Mouse (Mus musculus) mouse trophoblast stem cell (cell line): ENCODE data around the gene Exoc6.
"Not testable (repeated sequence)": the region's sequence is repeated elsewhere in the genome, so short reads cannot be mapped to it uniquely, and the experiment has no call there.

ENCODE experiments used
- in situ Hi-C, 2 experiments: fragments of 300-500 bp; cut with MseI, MboI; formaldehyde crosslinking; loops; 2 replicates in 1 of 2; 3 replicates in 1 of 2; pipeline ENCODE4 v1.15.1; 2025

The Exoc6 gene

DNA sequence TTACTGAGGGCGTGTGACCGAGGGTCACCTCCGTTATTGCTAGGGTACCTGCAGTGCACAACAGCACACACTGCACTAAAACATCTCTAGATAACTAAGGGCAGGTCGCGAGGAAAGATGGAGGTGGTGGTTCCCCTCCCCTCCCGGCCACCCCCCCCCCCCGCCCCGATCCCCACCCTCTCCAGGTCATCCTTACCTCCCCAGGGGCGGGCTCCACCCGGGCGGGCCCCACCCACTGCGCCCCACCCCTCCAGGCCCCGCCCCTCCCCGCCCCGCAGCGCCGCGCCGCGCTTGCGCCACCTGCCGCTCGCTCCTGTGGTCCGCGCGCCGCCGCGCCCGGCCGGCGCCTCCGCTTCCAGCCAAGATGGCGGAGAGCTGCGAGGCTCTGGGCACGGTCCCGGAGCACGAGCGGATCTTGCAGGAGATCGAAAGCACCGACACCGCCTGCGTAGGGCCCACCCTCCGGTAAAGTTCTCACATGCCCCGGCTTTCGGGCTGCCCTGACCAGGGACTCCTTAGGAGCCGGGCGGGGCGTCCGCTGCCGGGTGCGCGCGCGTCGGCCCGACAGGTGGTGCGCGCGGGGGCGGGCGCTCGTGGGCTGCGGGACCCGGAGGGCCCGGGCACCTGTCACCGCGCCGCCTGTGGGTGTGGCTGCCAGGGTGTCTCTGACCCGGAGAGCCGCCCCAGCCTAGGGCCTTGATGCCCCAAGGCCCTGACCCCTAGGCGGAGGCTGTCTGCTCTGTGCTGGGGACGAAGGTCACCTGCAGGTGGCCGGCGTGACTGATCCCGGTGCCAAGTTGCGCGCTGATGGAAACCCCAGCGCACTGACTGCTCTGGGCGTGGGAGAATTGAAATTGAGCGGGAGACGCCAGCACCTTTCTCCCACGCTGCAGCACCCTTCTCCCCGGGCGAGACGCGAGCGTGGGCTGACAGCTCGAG lies at the start of gene Exoc6:
TSS of gene Exoc6 (plus strand) at position 318 of the 939 bp plus-strand sequence.
- in situ Hi-C loops, result no loop called here

DNA sequence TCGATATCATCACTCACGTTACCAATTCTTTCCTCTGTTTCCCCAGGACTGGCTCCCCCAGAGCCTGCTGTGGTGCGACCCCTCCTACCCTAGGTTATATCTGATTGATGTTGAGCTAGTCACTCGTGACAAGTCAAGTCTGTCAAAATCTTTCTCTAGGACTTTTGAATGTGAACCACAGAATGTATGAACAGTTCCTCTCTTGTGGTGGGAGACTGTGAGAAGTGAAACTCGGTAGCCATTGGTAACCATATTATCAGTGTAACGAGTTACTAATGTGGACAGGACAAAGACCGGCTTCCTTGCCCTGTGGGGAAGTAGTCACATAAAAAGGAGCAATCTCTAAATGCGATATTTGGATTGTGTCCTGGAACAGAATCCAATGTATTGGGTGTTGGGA lies 47.2 kb upstream of the Exoc6 start:
- in situ Hi-C loops, result no loop called here

DNA sequence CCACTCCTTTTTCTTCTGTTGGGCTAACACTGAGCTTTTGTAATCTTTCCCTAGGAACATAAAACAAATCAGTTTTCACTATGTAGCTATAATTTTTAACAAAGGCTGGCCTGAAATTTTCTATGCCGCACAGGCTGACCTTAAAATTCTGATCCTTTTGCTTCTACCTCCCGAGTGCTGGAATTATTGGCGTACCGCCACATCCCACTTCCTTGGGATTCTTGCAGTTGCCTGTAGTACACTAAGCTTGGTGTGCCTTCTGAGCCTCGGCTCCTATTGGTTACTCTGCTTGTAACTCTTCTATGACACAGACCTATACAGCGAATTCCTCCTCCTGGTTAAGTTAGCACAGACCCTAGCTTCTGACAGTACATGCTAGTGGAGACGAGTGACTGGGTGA lies 44.2 kb upstream of the Exoc6 start:
- in situ Hi-C loops, result no loop called here

DNA sequence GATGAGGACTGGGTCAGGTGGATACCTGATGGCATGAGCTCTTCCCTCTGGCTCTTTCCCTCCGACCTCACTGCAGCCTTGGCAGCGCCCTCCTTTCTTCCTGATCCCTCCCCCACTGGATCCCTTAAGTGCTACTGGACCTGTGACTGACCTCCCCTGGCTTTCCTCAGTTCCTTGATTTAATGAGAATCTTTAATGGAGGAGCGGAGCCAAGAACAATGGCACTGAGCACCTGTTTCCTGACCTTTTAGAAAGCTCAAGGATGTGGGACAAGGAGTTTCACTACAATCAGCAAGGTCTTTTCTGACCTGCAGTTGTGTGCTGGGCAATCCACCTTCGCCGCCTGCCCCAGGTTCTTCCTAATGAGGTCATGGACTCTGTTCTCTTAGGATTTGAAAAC lies 43.6 kb upstream of the Exoc6 start:
- in situ Hi-C loops, result no loop called here

DNA sequence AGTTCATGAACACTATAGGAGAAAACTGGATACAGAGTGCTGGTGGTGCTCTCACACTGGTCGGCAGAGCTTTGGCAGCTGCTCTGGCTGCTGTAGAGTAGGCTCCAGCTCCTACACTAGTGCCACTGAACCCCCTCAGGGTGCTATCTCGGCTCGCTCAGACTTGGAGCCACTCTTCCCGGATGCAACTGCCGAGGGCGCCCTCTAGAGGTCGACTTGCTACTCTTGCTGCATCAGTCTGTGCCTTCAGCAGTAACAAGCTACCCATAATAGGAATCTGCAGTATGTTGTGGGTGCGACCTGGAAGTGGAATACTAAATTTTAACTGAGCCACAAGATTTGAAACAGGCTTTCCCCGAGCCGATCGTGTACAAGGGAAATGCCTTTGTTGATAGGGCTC lies 40.5 kb upstream of the Exoc6 start:
- in situ Hi-C loops, result no loop called here

DNA sequence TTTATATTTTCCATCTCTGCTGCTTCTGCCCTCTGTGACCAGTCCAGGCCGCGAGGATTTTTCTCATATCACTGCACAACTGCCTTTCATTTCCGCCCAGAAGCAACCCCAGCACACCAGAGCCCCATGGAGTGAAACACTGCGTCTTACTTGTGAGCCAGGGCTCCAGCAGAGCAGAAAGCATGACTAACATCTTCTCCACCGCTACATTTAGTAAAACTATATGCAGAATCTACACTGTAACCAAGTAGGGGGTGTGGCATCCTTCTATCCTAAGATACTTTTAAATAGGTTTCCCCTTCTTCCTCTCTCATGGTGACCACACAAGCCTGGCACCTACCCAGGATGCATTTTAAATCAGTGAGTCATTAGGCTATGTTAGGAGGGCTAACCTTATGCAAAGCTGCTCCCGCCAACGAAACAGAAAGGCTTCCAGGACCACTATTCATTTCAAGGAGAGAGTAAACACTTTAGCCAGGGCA lies 35.4 kb upstream of the Exoc6 start:
- in situ Hi-C loops, result no loop called here

DNA sequence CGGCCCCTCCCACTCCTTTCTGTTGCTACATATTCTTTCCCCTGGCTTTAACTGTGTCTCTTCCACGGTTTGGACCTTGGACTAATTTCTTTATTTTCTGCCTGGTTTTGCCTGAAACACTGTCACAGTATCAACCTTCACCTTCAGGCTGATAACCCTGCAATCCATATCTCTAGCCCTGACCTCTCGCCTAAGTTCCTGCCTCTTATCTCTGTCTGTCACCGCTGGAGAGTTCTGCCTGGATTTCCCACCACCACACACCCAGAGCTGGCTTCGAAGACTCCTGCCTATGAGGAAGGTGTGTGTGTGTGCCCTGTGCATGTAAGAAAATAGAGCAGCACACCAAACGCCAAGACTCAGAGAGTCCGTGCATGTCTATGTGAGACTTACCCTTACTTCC lies 32.8 kb upstream of the Exoc6 start:
- in situ Hi-C loops, result no loop called here

DNA sequence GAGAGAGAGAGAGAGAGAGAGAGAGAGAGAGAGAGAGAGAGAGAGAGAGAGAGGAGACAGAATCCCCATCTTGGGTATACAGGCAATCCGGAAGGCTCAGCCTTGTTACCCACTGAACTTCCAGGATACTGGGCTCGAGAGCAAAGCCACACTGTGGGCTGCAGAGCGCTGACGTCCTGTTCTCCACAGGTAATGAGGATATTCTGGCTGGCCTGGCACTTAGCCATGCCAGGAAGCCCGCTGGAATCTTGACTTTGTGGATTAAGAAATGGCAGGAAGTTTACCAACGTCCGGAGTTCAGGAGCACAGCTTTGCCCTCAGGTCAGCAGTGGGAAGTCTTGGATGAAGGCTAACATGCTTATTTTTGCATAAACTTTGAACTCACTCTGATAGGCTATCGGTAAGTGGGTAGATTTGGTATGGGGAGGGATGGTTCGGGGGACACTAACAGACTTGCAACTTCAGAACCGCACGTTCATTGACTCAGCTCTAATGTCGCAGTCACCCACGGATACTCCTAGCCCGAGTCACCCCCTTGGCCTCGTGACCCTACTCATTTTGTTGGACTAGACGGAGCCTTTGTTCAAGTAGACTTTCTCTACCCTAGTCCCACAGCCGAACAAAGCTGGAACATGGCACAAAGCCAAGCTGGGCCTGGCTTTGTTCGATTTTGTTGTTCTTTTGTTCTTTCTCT lies 29.3 kb upstream of the Exoc6 start:
- in situ Hi-C loops, result no loop called here

DNA sequence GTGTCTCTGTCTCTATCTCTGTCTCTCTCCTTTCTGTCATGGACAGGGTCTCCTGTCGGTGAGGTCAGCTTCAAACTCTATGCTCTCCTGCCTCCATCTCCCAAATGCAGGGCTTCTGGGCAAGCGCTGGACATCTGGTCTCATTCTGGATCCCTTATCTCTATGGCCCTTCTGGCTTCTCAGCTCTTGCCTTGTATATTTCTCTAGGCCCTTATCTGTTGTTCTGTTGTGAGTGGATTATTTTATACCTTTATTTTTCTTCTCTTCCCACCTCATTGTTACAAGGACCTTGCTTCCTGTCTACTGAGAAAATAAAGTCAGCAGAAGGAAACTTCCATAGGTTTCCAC lies 28.8 kb upstream of the Exoc6 start:
- in situ Hi-C loops, result no loop called here

DNA sequence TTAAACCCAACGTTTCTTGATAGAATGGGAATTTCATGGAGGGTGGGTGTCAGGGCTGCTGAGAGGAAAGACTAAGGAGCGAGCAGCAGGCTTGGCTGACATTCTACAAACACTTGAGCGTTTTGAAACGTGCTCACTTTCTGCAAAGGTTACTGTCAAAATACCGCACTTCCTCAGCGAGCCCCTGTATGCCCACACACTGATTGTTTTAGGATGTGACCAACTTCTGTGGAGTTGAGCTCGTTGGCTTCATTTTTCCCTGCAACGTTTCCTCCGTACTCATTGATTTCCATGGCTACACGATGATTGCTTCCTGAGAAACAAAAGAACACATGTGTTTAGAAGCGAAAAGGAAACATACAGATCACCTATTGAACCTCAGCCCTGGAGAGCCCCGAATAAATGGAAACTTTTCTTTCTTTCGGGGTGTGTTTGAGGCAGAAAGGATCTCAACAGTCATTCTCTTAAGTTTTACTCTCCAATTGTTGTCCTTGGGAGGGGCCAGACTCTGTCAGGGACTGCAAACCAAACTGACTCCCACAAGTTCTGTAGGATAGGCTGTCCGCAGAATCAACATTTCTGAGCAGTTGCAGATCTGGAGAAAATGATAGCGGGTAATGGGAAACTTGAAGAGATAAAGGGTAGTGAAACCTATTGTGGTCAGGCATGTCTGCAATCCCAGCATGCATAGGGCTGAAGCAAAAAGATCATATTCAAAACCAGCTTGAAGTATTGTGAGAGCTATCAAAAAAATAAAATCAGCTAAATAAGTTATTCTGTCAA lies 26.7 kb upstream of the Exoc6 start:
- in situ Hi-C loops, result no loop called here

DNA sequence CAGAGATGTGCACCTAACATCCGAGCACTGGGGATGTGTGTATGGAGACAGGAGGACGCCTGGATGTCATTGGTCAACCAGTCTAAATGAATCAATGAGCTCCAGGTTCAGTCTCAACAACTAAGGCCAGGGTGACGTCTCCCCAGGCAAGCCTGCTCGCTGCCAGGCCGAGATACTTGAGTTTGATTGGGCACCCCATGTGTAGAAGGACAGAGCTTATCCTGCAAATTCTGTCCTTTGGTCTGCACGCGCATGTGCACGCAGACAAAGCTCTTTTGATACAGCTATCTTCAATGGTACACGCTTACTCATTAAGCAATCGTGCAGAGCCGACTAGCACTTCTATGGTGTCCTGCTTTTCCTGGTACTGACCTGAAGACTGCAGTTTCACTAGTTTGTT lies 24.3 kb upstream of the Exoc6 start:
- in situ Hi-C loops, result no loop called here

DNA sequence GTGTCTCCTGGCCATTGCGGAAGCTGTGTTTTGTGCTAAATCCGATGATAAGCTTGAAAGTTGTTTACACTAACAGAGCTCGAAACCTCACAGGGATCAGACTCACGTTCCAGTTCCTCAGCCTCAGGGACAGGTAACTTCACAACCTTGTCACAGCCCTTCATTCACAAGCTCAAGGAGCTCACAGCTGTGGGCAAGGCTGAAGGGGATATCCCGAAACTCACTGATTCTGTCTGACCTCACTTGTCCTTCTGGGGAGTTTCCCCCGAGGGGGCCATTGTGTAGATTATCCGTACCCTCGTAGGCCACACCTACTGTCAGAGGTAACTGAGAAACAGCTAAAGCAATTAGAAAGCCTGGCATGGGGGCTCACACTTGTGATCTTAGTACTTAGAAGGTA lies 23.4 kb upstream of the Exoc6 start:
- in situ Hi-C loops, result no loop called here

DNA sequence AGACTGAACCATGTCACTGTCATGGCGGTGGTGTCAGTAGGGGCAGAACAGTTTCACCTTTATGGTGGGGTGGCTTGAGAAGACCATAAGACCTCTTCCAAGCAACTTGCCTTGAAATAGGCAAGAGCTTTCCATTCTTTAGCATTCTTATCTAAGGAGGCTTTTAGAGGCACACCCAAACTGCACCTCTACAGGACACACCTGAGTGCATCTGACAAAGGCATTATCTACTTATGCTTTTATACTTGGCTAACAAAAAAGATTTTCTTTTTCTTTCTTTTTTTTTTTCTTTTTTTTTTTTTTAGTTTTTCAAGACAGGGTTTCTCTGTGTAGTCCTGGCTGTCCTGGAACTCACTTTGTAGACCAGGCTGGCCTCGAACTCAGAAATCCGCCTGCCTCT lies 22.5 kb upstream of the Exoc6 start:
- in situ Hi-C loops, result not testable (repeated sequence)

DNA sequence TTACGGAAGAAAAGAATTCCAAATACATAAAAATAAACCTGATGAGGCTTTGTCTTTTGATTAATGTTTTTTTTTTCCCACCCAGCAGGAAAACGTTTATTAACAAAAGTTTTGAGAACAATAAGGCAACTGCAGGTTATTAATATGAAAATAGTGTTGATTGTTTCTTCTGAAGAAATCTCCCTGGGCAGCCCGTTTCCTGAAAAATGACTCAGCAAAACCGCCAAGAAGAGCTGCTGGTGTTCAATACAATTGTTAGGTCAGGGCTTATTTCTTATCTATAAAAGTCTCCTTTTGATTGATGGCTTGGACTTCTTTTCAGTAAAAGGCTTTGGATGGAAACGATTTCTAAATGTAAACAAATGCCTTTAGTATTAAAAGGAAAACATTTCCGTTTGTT lies 21.6 kb upstream of the Exoc6 start:
- in situ Hi-C loops, result no loop called here

DNA sequence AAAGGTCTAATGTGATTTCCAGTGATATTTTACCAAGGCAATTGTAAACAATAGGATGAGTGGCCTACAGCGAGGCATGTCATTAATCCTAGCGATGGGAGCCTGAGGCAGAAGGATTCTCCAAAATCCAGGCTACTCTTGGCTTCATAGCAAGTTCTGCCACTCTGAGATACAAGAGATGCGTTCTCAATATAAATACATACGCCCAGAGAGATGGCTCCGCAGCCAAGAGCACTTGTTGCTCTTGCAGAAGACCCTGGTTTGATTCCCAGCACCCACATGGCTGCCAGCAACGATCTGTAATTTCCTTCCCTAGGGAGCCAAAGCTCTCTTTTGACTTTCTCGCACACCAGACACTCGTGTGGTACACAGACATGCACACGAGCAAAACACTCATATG lies 20.9 kb upstream of the Exoc6 start:
- in situ Hi-C loops, result no loop called here

DNA sequence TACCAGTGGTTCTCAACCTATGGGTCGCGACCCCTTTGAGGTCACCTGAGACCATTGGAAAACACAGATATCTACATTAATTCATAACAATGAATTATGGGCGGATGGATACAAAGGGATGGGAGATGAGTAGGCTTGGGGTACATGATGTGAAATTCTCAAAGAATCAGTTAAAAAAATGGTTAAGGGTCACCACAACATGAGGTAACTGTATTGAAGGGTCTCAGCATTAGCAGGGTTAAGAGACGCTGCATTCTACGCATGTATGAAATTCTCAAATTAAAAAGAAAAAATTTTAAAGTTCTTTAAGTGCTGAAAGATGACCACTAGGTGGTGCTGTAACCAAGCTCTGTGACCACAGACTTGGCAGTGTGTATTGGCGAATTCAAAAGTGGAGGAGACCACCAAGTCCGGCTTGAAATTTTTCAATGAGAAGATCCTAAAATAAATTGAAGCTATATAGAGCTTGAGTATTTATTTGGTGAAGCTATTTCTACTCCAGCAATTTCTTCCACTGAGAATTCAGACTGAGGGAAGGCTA lies 20.2 kb upstream of the Exoc6 start:
- in situ Hi-C loops, result no loop called here

DNA sequence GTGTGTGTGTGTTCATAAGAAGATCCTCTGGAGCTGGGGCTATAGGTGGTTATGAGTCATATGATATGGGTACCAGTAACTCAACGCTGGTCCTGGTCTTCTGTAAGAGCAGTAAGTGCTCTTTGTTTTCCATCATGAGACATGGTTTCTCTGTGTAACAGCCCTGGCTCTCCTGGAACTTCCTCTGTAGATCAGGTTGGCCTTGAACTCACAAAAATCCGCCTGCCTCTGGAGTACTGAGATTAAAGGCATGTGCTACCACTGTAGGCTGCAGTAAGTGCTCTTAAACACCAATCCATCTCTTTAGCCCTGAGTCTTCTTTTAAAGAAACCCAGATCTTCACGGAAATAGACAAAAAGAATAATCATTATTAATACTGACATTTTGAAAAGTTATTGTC lies 19.6 kb upstream of the Exoc6 start:
- in situ Hi-C loops, result no loop called here

DNA sequence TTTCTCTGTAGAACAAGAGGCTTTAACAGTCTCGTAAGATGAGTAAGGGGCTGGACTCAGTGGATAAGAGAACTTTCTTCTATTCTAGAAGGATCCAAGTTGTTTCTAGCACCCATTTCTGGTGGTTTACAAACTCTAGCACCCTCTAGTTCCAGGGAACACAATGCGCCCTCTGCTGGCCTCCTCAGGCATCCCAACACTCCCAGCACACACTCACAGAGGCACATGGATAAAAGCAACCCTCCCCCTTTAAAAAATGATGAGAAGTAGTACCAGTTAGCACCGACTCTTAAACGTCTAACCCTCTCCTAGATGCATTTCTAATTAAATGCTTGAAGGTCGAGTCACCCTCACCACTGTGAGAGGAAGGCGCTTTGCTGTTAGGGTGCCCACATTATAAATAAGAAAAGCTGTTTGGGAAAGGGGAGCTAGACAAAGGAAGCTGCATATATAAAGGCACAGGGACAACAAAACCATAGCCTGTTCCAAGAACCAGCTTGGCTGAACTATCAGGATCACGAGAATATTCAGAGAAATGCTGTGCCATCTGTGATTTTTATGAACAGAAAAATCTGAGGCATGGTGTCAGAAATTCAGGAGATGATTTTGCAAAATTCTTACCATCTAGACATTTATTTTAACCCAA lies 18.9 kb upstream of the Exoc6 start:
- in situ Hi-C loops, result no loop called here

DNA sequence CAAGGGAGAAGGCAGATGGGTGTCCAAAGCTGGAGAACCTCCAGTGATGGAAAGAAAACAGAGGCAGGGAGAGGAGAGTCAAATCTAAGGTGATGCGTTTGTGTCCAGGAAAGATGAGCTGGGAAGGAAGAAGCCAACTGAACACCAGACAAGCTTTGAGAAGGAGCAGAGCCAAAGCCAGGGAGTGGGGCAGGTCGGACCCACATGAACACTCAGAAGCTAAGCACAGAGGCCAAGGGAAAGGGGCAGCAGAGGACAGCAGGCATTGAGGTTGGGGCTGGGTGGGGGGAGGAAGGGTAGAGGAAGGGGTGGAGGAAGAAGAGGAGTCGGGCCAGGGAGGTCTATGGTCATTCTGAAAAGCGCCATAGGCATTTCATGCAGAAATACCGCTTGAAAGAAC lies 17.0 kb upstream of the Exoc6 start:
- in situ Hi-C loops, result no loop called here

DNA sequence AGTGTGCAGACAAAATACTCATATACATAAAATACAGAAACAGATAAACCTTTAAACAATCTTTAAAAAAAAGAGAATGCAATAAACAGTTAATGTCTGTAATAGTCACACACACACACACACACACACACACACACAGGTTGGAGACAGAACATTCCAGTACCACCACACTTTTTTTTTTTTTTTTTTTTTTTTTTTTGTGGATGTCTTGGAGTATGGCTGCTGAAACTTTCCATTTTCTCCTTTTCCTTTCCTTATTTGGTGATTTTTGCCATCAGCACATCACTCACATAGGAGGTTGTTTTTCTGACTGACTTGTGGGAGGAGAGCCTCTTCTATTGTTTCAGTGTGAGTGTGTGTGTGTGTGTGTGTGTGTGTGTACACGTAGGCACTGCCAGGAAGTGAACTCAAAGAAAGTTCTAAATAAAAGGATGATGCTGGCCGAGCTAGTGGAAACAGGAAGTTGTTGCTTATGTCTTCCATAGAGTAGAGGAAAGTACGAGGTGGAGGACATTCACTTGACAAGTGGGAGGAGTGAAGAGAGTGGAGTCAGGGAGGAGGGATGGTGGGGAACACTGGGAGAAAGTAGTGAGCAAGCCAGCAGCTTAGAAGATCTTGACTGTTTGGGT lies 15.4 kb upstream of the Exoc6 start:
- in situ Hi-C loops, result no loop called here

DNA sequence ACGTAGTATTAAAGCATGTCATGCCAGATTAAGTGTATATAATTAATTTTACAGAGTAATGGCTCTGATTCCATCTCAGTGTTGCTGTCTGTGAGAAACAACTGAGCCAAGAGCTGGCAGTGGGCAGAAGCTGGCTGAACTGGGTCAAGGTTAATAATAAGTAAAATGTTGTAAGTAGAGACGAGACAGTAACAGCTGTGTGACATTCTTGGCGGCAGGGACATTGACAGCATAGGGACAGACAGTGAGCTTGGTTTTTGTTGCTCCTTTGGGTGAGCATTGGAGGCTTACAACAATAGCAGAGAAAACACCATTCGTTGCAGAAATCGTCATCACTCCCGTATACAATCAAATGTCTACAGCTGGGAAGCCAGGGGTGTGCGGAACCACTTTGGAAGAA lies 13.8 kb upstream of the Exoc6 start:
- in situ Hi-C loops, result no loop called here
